Mouse (Mus musculus) ES-Bruce4 (cell line): ENCODE measurements around the gene Pold3.

ENCODE experiments used
- CTCF ChIP-seq: IDR thresholded peaks from one replicate; pipeline ENCODE4 v1.8.1; 2011; ENCODE audit warnings: low read depth, low read length
- EP300 ChIP-seq: IDR thresholded peaks from 2 replicates; pipeline ENCODE4 v1.6.1; 2011; ENCODE audit warnings: low read depth, low read length; ENCODE audit not compliant: insufficient read depth
- POLR2A ChIP-seq: IDR thresholded peaks from one replicate; pipeline ENCODE4 v1.8.1; 2011; ENCODE audit warnings: low read length; ENCODE audit not compliant: insufficient read depth

GRCm38 (mm10) chr7:100104677-100105076, 16.7 kb downstream of the Pold3 start:
- no peak for TF ChIP-seq POLR2A
- TF ChIP-seq EP300: no peak
- TF ChIP-seq CTCF: no peak
